Mouse (Mus musculus) embryonic facial prominence, embryonic 10.5 days (tissue): ENCODE measurements at regions not wholly inside any gene's neighbourhood (a gene's known extent, or its start where the extent isn't known, plus 50 kb on each side); places are given as distances from the start of the nearest gene placed in this dataset.

Source experiments
- DNase-seq: peaks from one replicate; pipeline ENCODE4 v3.0.0-alpha.2; 2017; ENCODE audit warnings: low spot score
- H3K27ac ChIP-seq: fragments of 300-500 bp; sonication (generic); replicated peaks from 2 replicates; pipeline ENCODE4 v1.5.1; 2016; ENCODE audit warnings: mild to moderate bottlenecking
- H3K27me3 ChIP-seq: fragments of 300-500 bp; sonication (generic); replicated peaks from 2 replicates; pipeline ENCODE4 v1.6.1; 2016; ENCODE audit warnings: low read depth, mild to moderate bottlenecking; ENCODE audit not compliant: poor library complexity, severe bottlenecking
- H3K36me3 ChIP-seq: fragments of 300-500 bp; sonication (generic); replicated peaks from 2 replicates; pipeline ENCODE4 v1.6.1; 2016; ENCODE audit warnings: mild to moderate bottlenecking, moderate library complexity
- H3K4me1 ChIP-seq: fragments of 300-500 bp; sonication (generic); 2 replicates; pipeline ENCODE4 v1.6.1; 2016
- H3K4me3 ChIP-seq: fragments of 300-500 bp; sonication (generic); 2 replicates; pipeline ENCODE4 v1.5.1; 2016; ENCODE audit warnings: mild to moderate bottlenecking, moderate library complexity
- H3K9me3 ChIP-seq: fragments of 300-500 bp; sonication (generic); 2 replicates; pipeline ENCODE4 v1.6.1; 2016; ENCODE audit warnings: mild to moderate bottlenecking
- WGBS: fragments of 180-500 bp; shearing (Covaris S2); methylation state at CpG from one replicate; pipeline ENCODE4 v1.1.7; 2016; 5-methylcytosine and 5-hydroxymethylcytosine counted together

- no peaks in the 10 kb centered on the region; the same call in 1 of the 2 replicates for H3K9me3 ChIP-seq
- WGBS: 71% methylated on average over 4 of the region's 4 CpGs
- H3K27ac ChIP-seq: no peak overlapping the region
- H3K27me3 ChIP-seq: no peaks in the 10 kb centered on the region
- no peaks in the 10 kb centered on the region for H3K36me3 ChIP-seq
- no peak overlapping the region for H3K4me3 ChIP-seq
- 0 out of 2 replicates have a peak, but pooled peaks cover 3% of the 10 kb centered on the region for H3K4me1 ChIP-seq
- no peak for DNase-seq
Measured at GRCm38 (mm10) chr3:34172899-34173298, 91.8 kb upstream of the Dnajc19 start.

GRCm38 (mm10) chr3:34171893-34172292 is 90.8 kb upstream of the Dnajc19 start:
- Histone ChIP-seq H3K4me1 (0 out of 2 replicates have a peak, but pooled peaks cover 3% of the 10 kb centered on the region), H3K27ac (no peak overlapping the region), H3K36me3 (no peaks in the 10 kb centered on the region), H3K9me3 (no peaks in the 10 kb centered on the region), H3K27me3 (no peaks in the 10 kb centered on the region), H3K4me3 (no peak overlapping the region)
- DNase-seq: no peak
- 78% methylated on average over 6 of the region's 6 CpGs for WGBS

GRCm38 (mm10) chr3:34168087-34168486 is 87.0 kb upstream of the Dnajc19 start:
- no peak for DNase-seq
- Histone ChIP-seq H3K4me1 (0 out of 2 replicates have a peak, but pooled peaks cover 3% of the 10 kb centered on the region), H3K27ac (no peak overlapping the region), H3K4me3 (no peak overlapping the region), H3K36me3 (no peaks in the 10 kb centered on the region), H3K9me3 (no peaks in the 10 kb centered on the region), H3K27me3 (no peaks in the 10 kb centered on the region)
- 94% methylated on average over 1 of the region's 1 CpGs for WGBS

GRCm38 (mm10) chr3:34150036-34150435 is 68.9 kb upstream of the Dnajc19 start:
- Histone ChIP-seq H3K27ac (no peak overlapping the region), H3K4me3 (no peak overlapping the region), H3K27me3 (no peaks in the 10 kb centered on the region), H3K36me3 (no peaks in the 10 kb centered on the region), H3K9me3 (no peaks in the 10 kb centered on the region), H3K4me1 (peaks cover 10% of the 10 kb centered on the region)
- DNase-seq: peak; percentile 20
- WGBS: 51% methylated on average over 2 of the region's 2 CpGs

GRCm38 (mm10) chr3:34143652-34144051 is 62.5 kb upstream of the Dnajc19 start:
- no peak for DNase-seq
- Histone ChIP-seq H3K4me1 (peaks cover 4% of the 10 kb centered on the region), H3K36me3 (no peaks in the 10 kb centered on the region), H3K4me3 (no peak overlapping the region), H3K27me3 (no peaks in the 10 kb centered on the region), H3K9me3 (no peaks in the 10 kb centered on the region), H3K27ac (no peak overlapping the region)
- WGBS: 83% methylated on average over 2 of the region's 2 CpGs

- Histone ChIP-seq H3K36me3 (no peaks in the 10 kb centered on the region), H3K27ac (no peak overlapping the region), H3K9me3 (no peaks in the 10 kb centered on the region), H3K4me1 (peaks cover 4% of the 10 kb centered on the region), H3K27me3 (no peaks in the 10 kb centered on the region), H3K4me3 (no peak overlapping the region)
- WGBS: 82% methylated on average over 9 of the region's 9 CpGs
- no peak for DNase-seq
Measured at GRCm38 (mm10) chr3:34139227-34139626, 58.1 kb upstream of the Dnajc19 start.

GRCm38 (mm10) chr3:34137984-34138383 is 56.9 kb upstream of the Dnajc19 start:
- WGBS: 86% methylated on average over 7 of the region's 7 CpGs

GRCm38 (mm10) chr3:34136385-34136784 is 55.3 kb upstream of the Dnajc19 start:
- peaks cover 4% of the 10 kb centered on the region for H3K4me1 ChIP-seq
- no peak overlapping the region for H3K27ac ChIP-seq
- no peaks in the 10 kb centered on the region for H3K36me3 ChIP-seq
- no peak for DNase-seq
- no peak overlapping the region for H3K4me3 ChIP-seq
- H3K9me3 ChIP-seq: no peaks in the 10 kb centered on the region
- WGBS: 88% methylated on average over 2 of the region's 2 CpGs
- no peaks in the 10 kb centered on the region for H3K27me3 ChIP-seq

More at GRCm38 (mm10) chr3:34137984-34138383, 56.9 kb upstream of the Dnajc19 start:
- Histone ChIP-seq H3K4me1 (peaks cover 4% of the 10 kb centered on the region), H3K4me3 (no peak overlapping the region), H3K9me3 (no peaks in the 10 kb centered on the region), H3K36me3 (no peaks in the 10 kb centered on the region), H3K27me3 (no peaks in the 10 kb centered on the region), H3K27ac (no peak overlapping the region)
- DNase-seq: no peak
